Mouse (Mus musculus) T-cell, adult 66 days (primary cell): ENCODE data around the gene Doc2g. TPM values are rescaled to one million over a fixed set of nuclear protein-coding genes. Genes with fewer than 3 reads are reported as not detected.

Experiments used
- total RNA-seq, 2 experiments: library from RNA; stranded (reverse); gene quantifications; 3 replicates in 1 of 2; 4 replicates in 1 of 2; pipeline ENCODE4 v1.2.4; 2023

Doc2g gene
- 1 to 10 TPM; 3.3 to 3.8 TPM for total RNA-seq

DNA sequence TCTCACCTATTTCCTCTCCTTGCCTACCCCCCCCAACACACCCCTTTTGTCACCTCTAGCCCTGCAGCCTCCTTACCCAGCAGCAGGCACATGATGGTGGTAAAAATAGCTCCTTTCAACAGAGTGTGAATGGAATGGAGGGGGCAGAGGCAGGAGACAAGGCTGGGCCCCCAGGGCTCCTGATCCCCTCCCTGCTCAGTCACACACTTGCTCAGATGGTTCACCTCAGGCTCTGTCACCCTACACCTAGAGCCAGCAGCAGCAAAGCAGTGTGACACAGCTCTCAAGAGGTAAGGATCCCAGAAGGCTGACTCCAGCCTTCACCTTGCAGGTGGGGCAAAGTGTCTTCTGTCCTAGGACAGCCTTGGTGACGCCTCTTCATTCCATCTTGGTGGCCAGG lies at the start of gene Doc2g:
TSS of gene Doc2g (plus strand) at position 202 of the 400 bp plus-strand sequence.

DNA sequence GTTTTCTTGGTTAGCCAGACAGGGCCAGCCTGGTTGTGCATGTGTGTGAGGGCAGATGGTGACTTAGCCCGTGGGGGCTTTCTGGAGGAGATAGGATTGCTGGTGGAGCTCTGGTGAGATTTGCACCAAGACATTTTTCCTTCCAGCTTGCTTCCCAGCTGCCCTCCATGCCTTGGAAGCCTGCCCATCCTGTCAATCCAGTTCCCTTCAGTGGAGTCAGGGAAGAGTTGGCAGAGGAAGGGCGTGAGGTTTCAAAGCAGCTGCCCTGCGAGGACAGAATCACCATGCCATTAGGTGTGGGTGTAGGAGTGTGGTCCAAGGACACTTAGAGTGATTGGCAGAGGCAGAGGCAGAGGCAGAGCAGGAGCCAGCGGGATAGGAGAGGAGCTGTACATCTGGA lies 44.6 kb upstream of the Doc2g start, which contains the start of gene Aldh3b3:
TSS of gene Aldh3b3 (plus strand) at position 176 of the 400 bp plus-strand sequence.

DNA sequence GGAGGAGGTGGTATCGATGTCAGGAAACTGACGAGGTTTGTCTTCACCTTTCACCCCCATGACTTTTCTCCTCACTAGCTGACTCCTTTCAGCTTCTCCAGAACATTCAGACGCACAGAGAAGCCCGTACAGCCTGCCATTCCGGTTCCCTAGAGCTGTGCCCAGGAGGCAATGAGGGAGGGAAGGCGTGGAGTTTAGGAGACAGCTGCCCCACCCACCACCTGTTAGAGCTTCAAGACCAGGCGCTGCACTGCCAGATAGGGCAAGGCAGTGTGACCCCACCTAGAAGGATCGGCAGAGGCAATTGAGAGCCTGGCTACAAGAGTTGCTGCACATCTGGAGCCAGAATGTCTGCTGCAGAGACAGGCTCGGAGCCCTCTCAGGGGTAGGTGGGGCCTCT lies 30.9 kb upstream of the Doc2g start, which contains the start of gene Aldh3b2:
TSS of gene Aldh3b2 (plus strand) at position 100 of the 400 bp plus-strand sequence.

DNA sequence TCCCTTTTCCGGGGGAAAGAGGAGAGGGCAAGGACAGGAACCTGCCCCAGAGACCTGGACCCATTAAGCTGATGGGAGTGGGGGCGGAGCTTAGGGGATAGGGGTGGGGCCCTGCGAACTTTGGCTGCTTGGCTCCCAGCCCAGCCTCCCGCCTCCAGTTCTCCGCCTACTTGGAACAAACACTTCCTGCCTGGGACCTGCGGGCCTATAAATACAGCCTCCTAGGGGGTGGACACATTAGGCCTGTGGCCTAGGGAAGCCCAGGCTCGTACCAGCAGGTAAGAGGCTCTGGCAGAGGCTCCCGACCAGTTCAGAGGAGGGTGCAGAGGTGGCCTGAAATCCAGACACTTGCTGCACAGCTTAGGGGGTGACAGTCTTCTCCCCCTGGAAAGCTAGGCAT lies 16.8 kb upstream of the Doc2g start, which contains the start of gene Acy3:
TSS of gene Acy3 (plus strand) at position 237 of the 400 bp plus-strand sequence.

DNA sequence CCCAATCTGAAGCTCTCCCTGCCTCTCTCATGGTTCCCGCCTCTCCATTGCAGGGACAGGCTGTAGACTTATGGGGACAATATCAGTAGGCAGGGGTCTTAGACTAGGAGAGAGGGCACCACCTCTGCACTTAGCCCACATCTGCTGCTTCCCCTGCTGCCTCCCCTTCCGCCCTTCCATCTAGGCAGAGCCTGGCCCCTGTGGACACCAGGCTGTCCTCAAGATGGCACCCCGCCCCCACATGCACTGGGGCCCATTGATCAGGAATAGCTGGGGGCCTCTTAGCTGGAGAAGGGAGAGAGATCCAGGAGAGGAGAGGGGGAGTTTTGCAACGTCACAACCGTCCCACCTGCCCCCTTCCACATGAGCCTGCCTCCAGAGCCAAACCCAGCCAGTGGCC lies 10.7 kb upstream of the Doc2g start, which contains the start of gene Tbx10:
TSS of gene Tbx10 (plus strand) at position 337 of the 400 bp plus-strand sequence.

DNA sequence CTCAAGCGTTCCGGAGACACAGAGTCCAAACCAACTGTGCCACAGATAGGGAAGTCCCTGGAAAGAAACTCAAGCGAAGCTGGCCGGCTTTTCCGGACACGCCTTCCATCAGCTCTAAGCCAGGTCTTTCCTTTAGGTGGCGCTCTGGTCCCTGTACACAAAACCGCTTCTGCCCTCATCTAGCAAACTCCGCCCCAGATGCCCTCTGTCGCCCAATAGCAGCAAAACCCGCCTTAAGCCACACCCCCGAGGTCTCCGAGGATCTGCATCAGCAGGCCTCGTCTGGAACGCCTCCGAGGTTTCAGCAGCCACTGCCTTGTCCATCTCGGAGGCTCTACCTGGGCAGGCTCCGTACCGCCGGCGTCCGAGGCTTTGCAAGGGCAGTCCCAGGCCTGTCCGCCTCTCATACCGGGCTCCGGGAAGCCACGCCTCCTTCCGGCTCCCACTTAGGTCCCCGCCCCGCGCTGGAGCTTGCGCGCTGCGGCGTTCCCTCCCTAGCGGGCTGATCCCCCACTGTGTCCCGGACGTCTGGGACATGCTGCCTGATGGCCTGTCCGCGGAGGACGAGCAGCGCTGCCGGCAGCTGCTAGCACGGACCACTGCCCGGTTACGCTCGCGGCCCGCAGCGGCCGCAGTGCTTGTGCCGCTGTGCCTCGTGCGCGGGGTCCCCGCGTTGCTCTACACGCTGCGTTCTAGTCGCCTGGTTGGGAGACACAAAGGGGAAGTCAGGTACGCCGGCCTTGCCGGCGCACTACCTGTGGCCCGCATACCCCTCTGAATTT lies 2.8 kb upstream of the Doc2g start, which contains the start of the genes Nudt8 and Gm49405:
TSS of gene Nudt8 (plus strand) at position 462 of the 782 bp plus-strand sequence.
TSS of gene Gm49405 (plus strand) at position 508 of the 782 bp plus-strand sequence.

DNA sequence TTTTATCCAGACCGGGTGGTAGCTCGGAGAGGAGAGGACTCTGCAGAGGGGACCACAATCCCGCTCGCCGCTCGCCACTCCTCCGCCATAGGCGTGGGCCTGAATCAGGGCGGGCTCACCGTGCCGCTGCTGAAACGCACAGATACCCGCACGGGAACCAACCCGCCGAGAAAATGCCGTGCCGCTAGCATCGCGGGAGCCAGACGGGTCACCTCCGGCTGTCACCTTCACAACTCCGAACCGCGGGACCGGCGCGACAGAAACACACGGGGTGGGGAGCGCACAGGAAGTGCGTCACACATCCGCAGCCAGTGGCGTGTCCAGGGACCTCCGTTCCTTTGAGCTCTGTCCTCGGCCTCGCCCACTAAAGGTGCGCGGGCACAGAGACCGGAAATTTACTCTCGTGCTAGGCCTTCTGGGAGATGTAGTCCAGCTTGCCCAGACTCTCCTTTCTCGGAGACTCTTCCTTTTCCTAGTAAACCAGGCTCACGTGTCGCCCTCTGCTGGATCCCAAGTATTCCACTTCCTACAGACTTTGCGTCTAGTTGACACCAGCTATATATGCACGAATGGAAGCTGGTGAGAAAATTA lies 9.4 kb downstream of the Doc2g start, which contains the start of gene Ndufv1:
TSS of gene Ndufv1 (minus strand) at position 375 of the 591 bp plus-strand sequence.

DNA sequence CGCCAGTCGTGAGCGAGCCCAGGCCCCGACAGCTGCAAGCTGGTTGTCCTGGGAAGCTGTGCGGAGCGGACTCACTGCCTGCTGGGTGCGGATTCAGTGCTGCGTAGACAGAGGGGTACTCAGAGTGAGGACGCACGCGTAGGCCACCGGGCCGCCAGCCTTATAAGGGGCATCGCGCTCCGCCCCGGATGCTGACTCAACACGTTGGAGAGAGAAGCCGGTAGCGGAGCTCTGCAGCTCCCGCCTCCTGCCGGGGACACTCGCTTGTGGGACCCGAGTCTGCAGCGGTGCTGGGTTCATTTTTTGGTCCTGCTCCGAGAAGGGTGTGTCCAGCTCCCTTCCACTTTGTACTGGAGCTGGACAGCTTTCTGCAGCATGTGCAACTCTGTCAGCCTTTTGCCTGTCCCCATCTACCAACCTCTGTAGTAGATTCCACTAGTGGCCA lies 34.7 kb downstream of the Doc2g start, which contains the start of gene Gstp1:
TSS of gene Gstp1 (minus strand) at position 198 of the 445 bp plus-strand sequence.

DNA sequence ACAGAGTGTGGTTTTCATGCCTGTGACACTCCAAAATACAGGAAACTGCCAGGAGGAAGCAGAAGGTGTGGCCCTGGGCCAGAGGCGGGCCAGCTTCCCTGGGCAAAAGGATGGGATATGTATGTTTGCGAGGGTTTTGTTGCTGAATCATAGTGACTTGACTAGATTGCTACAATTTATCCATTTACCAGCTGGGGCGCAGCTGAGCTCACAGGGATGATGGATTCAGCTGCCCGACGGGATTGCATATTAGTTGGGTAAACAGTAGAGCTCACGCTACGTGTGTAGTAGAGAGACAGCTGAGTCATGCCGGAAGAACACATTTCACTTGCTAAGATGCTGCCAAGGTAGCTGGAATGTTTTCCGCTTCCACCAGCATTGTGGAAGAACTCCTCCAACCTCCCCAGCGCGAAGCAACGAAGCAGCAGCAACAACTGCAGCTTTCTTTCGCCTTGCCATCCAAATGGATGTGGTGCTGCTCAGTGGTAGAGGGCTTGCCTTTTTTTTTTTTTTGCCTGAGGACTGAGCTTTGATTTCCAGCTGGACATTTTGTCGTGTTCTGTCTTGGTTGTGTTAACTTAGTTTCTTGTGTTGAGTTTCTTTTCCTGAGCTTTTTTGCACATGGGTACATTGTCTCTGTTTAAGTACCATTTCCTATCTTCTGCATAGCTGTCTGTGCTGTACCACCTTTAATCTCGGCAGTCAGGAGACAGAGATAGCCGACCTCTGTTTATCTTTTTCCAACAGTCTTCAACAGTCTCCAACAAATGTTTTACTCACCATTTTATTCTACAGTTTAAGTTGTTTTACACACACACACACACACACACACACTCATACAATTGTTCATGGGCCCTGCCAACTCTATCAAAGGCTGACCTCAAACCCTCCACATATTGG lies 43.1 kb downstream of the Doc2g start, which contains the start of gene Gstp2:
TSS of gene Gstp2 (minus strand) at position 58 of the 900 bp plus-strand sequence.

Other genes with a start within 250 kb of the Doc2g start
- 100 to 1,000 TPM; 143 to 147 TPM for gene Kmt5b, start 235.9 kb upstream of the Doc2g start, total RNA-seq
- gene Chka, start 151.5 kb upstream of the Doc2g start, total RNA-seq, result 10 to 100 TPM; 45.6 to 87.1 TPM
- gene Tcirg1, start 96.2 kb upstream of the Doc2g start, total RNA-seq, result 10 to 100 TPM; 69.9 to 85.2 TPM
- gene Ndufs8, start 90.5 kb upstream of the Doc2g start, total RNA-seq, result 10 to 100 TPM; 55.5 to 58.7 TPM
- under 1 TPM; 0.59 to 0.76 TPM for gene Aldh3b1, start 73.5 kb upstream of the Doc2g start, total RNA-seq
- 10 to 100 TPM; 15.1 to 18.0 TPM for gene Unc93b1, start 68.1 kb upstream of the Doc2g start, total RNA-seq
- gene Aldh3b3, start 44.7 kb upstream of the Doc2g start, total RNA-seq, result not detected
- not detected for gene Aldh3b2, start 31.0 kb upstream of the Doc2g start, total RNA-seq
- gene Acy3, start 16.7 kb upstream of the Doc2g start, total RNA-seq, result not detected
- gene Tbx10, start 10.6 kb upstream of the Doc2g start, total RNA-seq, result not detected
- gene Nudt8, start 2.7 kb upstream of the Doc2g start, total RNA-seq, result 1 to 10 TPM; 5.1 to 8.8 TPM
- 1 to 10 TPM; 1.2 to 1.4 TPM for gene Gm49405, start 2.7 kb upstream of the Doc2g start, total RNA-seq
- gene Ndufv1, start 9.5 kb downstream of the Doc2g start, total RNA-seq, result 10 to 100 TPM; 92.7 to 97.9 TPM
- gene Gstp1, start 34.7 kb downstream of the Doc2g start, total RNA-seq, result 100 to 1,000 TPM; 219 to 238 TPM
- 10 to 100 TPM; 26.7 to 30.7 TPM for gene Gstp2, start 42.7 kb downstream of the Doc2g start, total RNA-seq
- 10 to 100 TPM; 28.7 to 37.1 TPM for gene Gstp3, start 56.3 kb downstream of the Doc2g start, total RNA-seq
- not detected for gene Cabp2, start 78.3 kb downstream of the Doc2g start, total RNA-seq
- 100 to 1,000 TPM; 166 to 171 TPM for gene Cdk2ap2, start 93.9 kb downstream of the Doc2g start, total RNA-seq
- gene Pitpnm1, start 96.7 kb downstream of the Doc2g start, total RNA-seq, result 100 to 1,000 TPM; 322 TPM
- gene Aip, start 122.5 kb downstream of the Doc2g start, total RNA-seq, result 100 to 1,000 TPM; 144 to 147 TPM
- 1 to 10 TPM in 1 of 2 experiments, under 1 TPM in 1; 0.99 to 1.7 TPM for gene Gpr152, start 136.5 kb downstream of the Doc2g start, total RNA-seq
- gene Cabp4, start 140.7 kb downstream of the Doc2g start, total RNA-seq, result not detected
- 100 to 1,000 TPM; 127 to 139 TPM for gene Coro1b, start 145.3 kb downstream of the Doc2g start, total RNA-seq
- gene Ptprcap, start 150.3 kb downstream of the Doc2g start, total RNA-seq, result 100 to 1,000 TPM; 313 to 348 TPM
- 10 to 100 TPM; 34.8 to 49.8 TPM for gene Rps6kb2, start 160.0 kb downstream of the Doc2g start, total RNA-seq
- gene Carns1, start 172.2 kb downstream of the Doc2g start, total RNA-seq, result 10 to 100 TPM; 68.8 to 73.6 TPM
- gene Tbc1d10c, start 188.0 kb downstream of the Doc2g start, total RNA-seq, result 100 to 1,000 TPM; 292 to 316 TPM
- gene Ppp1ca, start 188.8 kb downstream of the Doc2g start, total RNA-seq, result 100 to 1,000 TPM; 386 to 415 TPM
- 10 to 100 TPM; 46.6 to 54.9 TPM for gene Rad9a, start 198.3 kb downstream of the Doc2g start, total RNA-seq
- 100 to 1,000 TPM; 139 to 167 TPM for gene Clcf1, start 210.9 kb downstream of the Doc2g start, total RNA-seq
- gene AC109138.7, start 211.0 kb downstream of the Doc2g start, total RNA-seq, result not detected
- gene Pold4, start 228.6 kb downstream of the Doc2g start, total RNA-seq, result 10 to 100 TPM; 50.8 to 51.4 TPM